Mouse (Mus musculus) kidney, postnatal 4 days (tissue): ENCODE data around the gene Kif13a.
A peak's percentile ranks its signal among the peaks of the same experiment; 100 is the strongest.

ENCODE experiments used
- DNase-seq, 2 experiments: peaks; one replicate each; pipeline ENCODE4 v3.0.0; 2021; ENCODE audit warnings: mixed read lengths in 2 of 2

Gene Kif13a

GRCm38 (mm10) chr13:46721009-46721408 lies 208.7 kb downstream of the Kif13a start:
- no peak for DNase-seq

GRCm38 (mm10) chr13:46718893-46719400 lies 210.7 kb downstream of the Kif13a start:
- no peak for DNase-seq

- no peak for DNase-seq
Measured at GRCm38 (mm10) chr13:46715976-46716639, 213.6 kb downstream of the Kif13a start.

- no peak for DNase-seq
Measured at GRCm38 (mm10) chr13:46713486-46713885, 216.2 kb downstream of the Kif13a start.

- DNase-seq, result peak; percentile 12 to 16
Measured at GRCm38 (mm10) chr13:46703138-46703537, 226.5 kb downstream of the Kif13a start.

- no peak for DNase-seq
Measured at GRCm38 (mm10) chr13:46701486-46701885, 228.2 kb downstream of the Kif13a start.

GRCm38 (mm10) chr13:46699372-46699771 lies 230.3 kb downstream of the Kif13a start:
- DNase-seq, result no peak
